Mouse (Mus musculus) kidney, adult 2 months (tissue): ENCODE results near the gene Sptbn1.

ENCODE experiments used
- CTCF ChIP-seq: fragments of 200-500 bp; conservative IDR thresholded peaks from 2 replicates; pipeline ENCODE4 v1.5.1; 2011; ENCODE audit warnings: low read depth, mild to moderate bottlenecking, control low read depth, low read length, moderate library complexity, mixed read lengths; ENCODE audit not compliant: insufficient read depth, insufficient read length
- POLR2A ChIP-seq: fragments of 200-500 bp; IDR thresholded peaks from one replicate; pipeline ENCODE4 v1.6.1; 2011; ENCODE audit warnings: low read depth, low read length, control low read depth

DNA sequence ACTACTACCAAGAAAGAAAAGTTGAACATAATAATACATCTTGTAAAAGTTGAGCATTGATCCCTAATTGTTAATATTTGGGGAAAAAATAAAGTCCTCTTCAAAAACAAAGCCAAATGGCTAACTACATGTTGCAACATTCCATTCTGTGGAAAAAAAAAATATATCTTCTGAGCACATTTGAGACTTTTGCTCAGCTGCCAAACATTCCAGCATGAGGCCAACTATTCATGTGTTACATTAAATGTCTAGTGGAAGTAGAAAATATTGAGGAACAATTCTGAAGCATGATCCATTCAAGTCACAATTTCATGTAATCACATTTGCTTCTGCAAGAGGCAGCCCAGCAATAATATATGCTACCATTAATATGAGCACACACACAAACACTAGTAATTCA is 10.9 kb downstream of the Sptbn1 start:
- no peak for TF ChIP-seq POLR2A
- TF ChIP-seq CTCF, result no peak
